Mouse (Mus musculus): ENCODE results near the gene Il5ra.

DNA sequence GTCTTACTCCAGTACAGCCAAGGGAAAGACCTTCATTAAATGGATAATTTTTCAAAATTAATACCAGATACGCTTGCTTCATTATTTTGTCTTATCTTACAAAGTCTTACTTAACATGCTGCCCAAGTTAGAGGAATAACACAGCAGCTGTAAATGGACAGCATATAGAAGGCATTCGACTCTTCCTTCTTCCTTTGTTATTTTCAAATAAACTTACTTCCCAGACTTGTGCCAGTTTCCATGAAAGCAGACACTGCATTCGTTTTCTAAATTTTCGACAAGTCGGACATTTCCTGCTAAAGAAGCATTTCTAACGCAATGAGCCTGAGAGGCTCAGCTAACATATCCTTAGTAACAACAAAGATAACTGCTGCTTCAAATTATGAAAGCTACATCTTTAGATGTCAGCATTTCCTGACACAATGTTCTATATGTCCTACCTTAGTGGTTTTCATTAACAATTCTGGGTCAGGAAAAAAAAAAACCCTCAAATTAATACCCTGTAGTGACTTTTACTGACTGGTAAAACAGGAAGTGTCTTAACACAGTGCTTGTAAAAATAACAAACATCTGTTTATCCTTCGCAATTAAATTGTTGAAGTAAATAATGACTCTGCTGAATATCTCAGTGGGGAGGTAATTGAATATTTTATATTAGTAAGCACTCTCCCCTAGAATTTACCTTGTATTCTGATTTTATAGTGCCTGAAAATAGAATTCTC, 3.0 kb downstream of the Il5ra start:
- TF ChIP-seq POLR2A (IDR thresholded peaks at IDR 0.05; ENCODE audit: borderline replicate concordance, control insufficient read depth, low read depth, low read length) (no peak), CTCF (IDR thresholded peaks at IDR 0.05; ENCODE audit: control insufficient read depth, insufficient read depth, low read length) (no peak)

Data from bone marrow, adult 2 months (tissue).